Mouse (Mus musculus) cortical plate, adult 2 months (tissue): Measurements from ENCODE around the gene Mast2.

Experiments
- CTCF ChIP-seq: fragments of 200-500 bp; IDR thresholded peaks from 2 replicates; pipeline ENCODE4 v1.5.1; 2011; ENCODE audit warnings: mild to moderate bottlenecking, control low read depth, low read length; ENCODE audit not compliant: insufficient read depth; ENCODE audit errors: extremely low read depth
- POLR2A ChIP-seq: fragments of 200-500 bp; IDR thresholded peaks from 2 replicates; pipeline ENCODE4 v1.6.1; 2011; ENCODE audit warnings: mild to moderate bottlenecking, low read length, control low read depth; ENCODE audit not compliant: insufficient read depth; ENCODE audit errors: extremely low read depth

- TF ChIP-seq CTCF (no peak), POLR2A (no peak)
Measured at GRCm38 (mm10) chr4:116493646-116494045, 29.7 kb upstream of the Mast2 start.
